Mouse (Mus musculus): Measurements from ENCODE around the gene Gm10642. TPM values are rescaled to one million over a fixed set of nuclear protein-coding genes. Genes with fewer than 3 reads are reported as not detected.

The Gm10642 gene
- polyA plus RNA-seq, 2 experiments = 0.50 to 0.86 TPM

DNA sequence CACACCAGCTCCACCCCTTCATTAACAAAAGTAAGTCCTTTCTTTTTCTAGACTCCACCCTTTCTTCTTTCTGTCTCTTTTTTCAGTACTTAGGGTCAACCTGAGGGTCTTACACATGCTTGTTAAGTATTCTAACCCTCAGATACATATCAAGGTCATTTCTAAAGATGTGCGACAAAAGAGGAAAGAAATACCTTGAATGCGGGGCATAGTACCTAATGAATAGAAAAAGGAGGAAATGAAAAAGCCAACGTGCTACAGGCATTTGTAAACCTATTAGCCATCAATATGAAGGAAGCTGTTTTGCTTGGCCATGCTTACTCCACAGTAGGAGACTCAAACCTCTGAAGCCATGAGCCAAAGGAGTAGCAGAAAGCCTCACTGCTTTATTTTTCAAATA is 33.9 kb downstream of the Gm10642 start:
- Histone ChIP-seq H3K4me1 (replicated peaks; ENCODE audit: control insufficient read depth in 2 of 2, insufficient read depth in 2 of 2, low read length in 1 of 2) (peaks cover 38 to 63% of the 10 kb centered on the region in 2 experiments), H3K36me3 (replicated peaks; ENCODE audit: control insufficient read depth, insufficient read depth, low read depth) (no peaks in the 10 kb centered on the region), H3K4me3 (ENCODE audit: insufficient read depth in 1 of 2, low read depth in 2 of 2, low read length in 2 of 2) (no peak overlapping the region), H3K27me3 (ENCODE audit: control insufficient read depth, insufficient read depth, low read length) (no peaks in the 10 kb centered on the region), H3K27ac (no peak overlapping the region), H3K4me2 (ENCODE audit: low read depth) (peak overlapping the region; percentile 46), H3K9ac (replicated peaks) (no peak overlapping the region), H3K9me3 (ENCODE audit: control insufficient read depth, low read length) (no peaks in the 10 kb centered on the region)
- ATAC-seq (ENCODE audit: insufficient read depth) (no peak), DNase-seq (ENCODE audit: low read depth in 3 of 3, low spot score in 3 of 3) (no peak)
- TF ChIP-seq CTCF (IDR thresholded peaks at IDR 0.05; ENCODE audit: low read depth) (no peak), EP300 (IDR thresholded peaks at IDR 0.05; ENCODE audit: low read depth) (no peak)
- WGBS (ENCODE audit: insufficient replicate concordance) = 54% methylated on average over 3 of the region's 3 CpGs

- TF ChIP-seq CTCF (IDR thresholded peaks at IDR 0.05; ENCODE audit: low read depth) = no peak
- TF ChIP-seq EP300 (IDR thresholded peaks at IDR 0.05; ENCODE audit: low read depth) = peak; percentile 73
- Histone ChIP-seq H3K9me3 (ENCODE audit: control insufficient read depth, low read length) (no peaks in the 10 kb centered on the region), H3K4me2 (ENCODE audit: low read depth) (no peak overlapping the region), H3K36me3 (replicated peaks; ENCODE audit: control insufficient read depth, insufficient read depth, low read depth) (no peaks in the 10 kb centered on the region), H3K4me3 (ENCODE audit: insufficient read depth in 1 of 2, low read depth in 2 of 2, low read length in 2 of 2) (no peak overlapping the region), H3K27me3 (ENCODE audit: control insufficient read depth, insufficient read depth, low read length) (no peaks in the 10 kb centered on the region), H3K9ac (replicated peaks) (no peak overlapping the region), H3K4me1 (replicated peaks; ENCODE audit: control insufficient read depth in 2 of 2, insufficient read depth in 2 of 2, low read length in 1 of 2) (peaks cover 42 to 62% of the 10 kb centered on the region in 2 experiments), H3K27ac (no peak overlapping the region)
- DNase-seq (ENCODE audit: low read depth in 3 of 3, low spot score in 3 of 3) (peak in 2 of 3 experiments; percentile 57 to 63), ATAC-seq (ENCODE audit: insufficient read depth) (no peak)
These were observed 34.5 kb downstream of the Gm10642 start for GRCm38 (mm10) chr9:70690579-70690978.

- Histone ChIP-seq H3K36me3 (replicated peaks; ENCODE audit: control insufficient read depth, insufficient read depth, low read depth) (no peaks in the 10 kb centered on the region), H3K9me3 (ENCODE audit: control insufficient read depth, low read length) (no peaks in the 10 kb centered on the region), H3K4me3 (ENCODE audit: insufficient read depth in 1 of 2, low read depth in 2 of 2, low read length in 2 of 2) (no peak overlapping the region), H3K27ac (no peak overlapping the region), H3K9ac (replicated peaks) (no peak overlapping the region), H3K4me1 (replicated peaks; ENCODE audit: control insufficient read depth in 2 of 2, insufficient read depth in 2 of 2, low read length in 1 of 2) (peaks cover 44 to 59% of the 10 kb centered on the region in 2 experiments), H3K27me3 (ENCODE audit: control insufficient read depth, insufficient read depth, low read length) (no peaks in the 10 kb centered on the region), H3K4me2 (ENCODE audit: low read depth) (no peak overlapping the region; the same call in 1 of the 2 replicates)
- TF ChIP-seq CTCF (IDR thresholded peaks at IDR 0.05; ENCODE audit: low read depth) (no peak), EP300 (IDR thresholded peaks at IDR 0.05; ENCODE audit: low read depth) (no peak)
- ATAC-seq (ENCODE audit: insufficient read depth) (no peak), DNase-seq (ENCODE audit: low read depth in 3 of 3, low spot score in 3 of 3) (no peak)
- 37% methylated on average over 2 of the region's 2 CpGs for WGBS (ENCODE audit: insufficient replicate concordance)
These were observed 36.0 kb downstream of the Gm10642 start for GRCm38 (mm10) chr9:70691772-70692693.

DNA sequence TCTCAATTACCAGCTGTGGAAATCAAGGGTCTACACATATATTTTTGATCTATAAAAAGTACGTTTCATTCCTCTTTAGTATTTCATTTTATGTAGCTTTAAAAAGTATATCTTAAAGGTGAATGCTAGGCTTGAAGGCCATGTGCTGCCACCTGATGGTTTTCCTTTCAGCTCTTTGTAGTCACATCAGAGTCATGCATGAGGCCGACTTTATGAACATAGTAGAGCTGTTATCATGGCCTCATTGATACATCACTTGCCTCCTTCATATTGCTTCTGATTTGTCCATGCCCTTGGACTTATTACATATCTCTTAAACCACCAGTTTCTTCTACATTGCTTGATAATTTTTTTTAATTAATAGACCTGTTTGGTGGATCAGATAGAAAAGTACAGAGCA is 39.7 kb downstream of the Gm10642 start:
- peak; percentile 46; the same call in 1 of the 2 replicates for ATAC-seq (ENCODE audit: insufficient read depth)
- Histone ChIP-seq H3K36me3 (replicated peaks; ENCODE audit: control insufficient read depth, insufficient read depth, low read depth) (no peaks in the 10 kb centered on the region), H3K27me3 (ENCODE audit: control insufficient read depth, insufficient read depth, low read length) (no peaks in the 10 kb centered on the region), H3K9ac (replicated peaks) (no peak overlapping the region), H3K27ac (no peak overlapping the region), H3K4me3 (ENCODE audit: insufficient read depth in 1 of 2, low read depth in 2 of 2, low read length in 2 of 2) (no peak overlapping the region), H3K9me3 (ENCODE audit: control insufficient read depth, low read length) (no peaks in the 10 kb centered on the region), H3K4me1 (replicated peaks; ENCODE audit: control insufficient read depth in 2 of 2, insufficient read depth in 2 of 2, low read length in 1 of 2) (peaks cover 36 to 51% of the 10 kb centered on the region in 2 experiments), H3K4me2 (ENCODE audit: low read depth) (no peak overlapping the region)
- TF ChIP-seq CTCF (IDR thresholded peaks at IDR 0.05; ENCODE audit: low read depth) (peak; percentile 13; the same call in 1 of the 2 replicates), EP300 (IDR thresholded peaks at IDR 0.05; ENCODE audit: low read depth) (no peak)
- no peak for DNase-seq (ENCODE audit: low read depth in 3 of 3, low spot score in 3 of 3)
- 56% methylated on average over 2 of the region's 2 CpGs for WGBS (ENCODE audit: insufficient replicate concordance)

DNA sequence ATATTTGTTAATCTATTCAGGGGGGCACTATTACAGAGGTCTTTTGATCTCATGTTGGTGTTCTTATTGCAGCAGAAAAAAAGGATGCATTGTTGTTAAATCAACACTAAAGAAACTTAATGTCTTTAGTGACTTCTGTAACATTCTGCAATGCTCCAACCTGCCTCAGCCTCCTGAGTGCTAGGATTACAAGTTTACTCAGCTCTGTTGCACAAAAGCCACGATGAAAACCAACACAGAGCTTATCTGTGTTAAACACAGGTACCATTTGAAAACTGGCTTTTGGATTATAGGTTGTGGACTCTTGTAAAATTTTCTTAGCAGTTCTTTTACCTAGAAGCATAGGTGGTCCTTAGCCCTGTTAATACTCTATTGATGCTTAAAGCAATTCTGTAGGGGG is 42.0 kb downstream of the Gm10642 start:
- 0 out of 2 replicates have a peak overlapping the region, but pooled peaks have one; percentile 9 for H3K4me2 ChIP-seq (ENCODE audit: low read depth)
- no peak for ATAC-seq (ENCODE audit: insufficient read depth)
- H3K4me1 ChIP-seq (replicated peaks; ENCODE audit: control insufficient read depth in 2 of 2, insufficient read depth in 2 of 2, low read length in 1 of 2) = peaks cover 36 to 51% of the 10 kb centered on the region in 2 experiments
- no peak for DNase-seq (ENCODE audit: low read depth in 3 of 3, low spot score in 3 of 3)
- H3K36me3 ChIP-seq (replicated peaks; ENCODE audit: control insufficient read depth, insufficient read depth, low read depth) = no peaks in the 10 kb centered on the region; the same call in 1 of the 2 replicates
- no peaks in the 10 kb centered on the region for H3K9me3 ChIP-seq (ENCODE audit: control insufficient read depth, low read length)
- no peak overlapping the region; the same call in 1 of the 2 replicates for H3K27ac ChIP-seq
- no peak overlapping the region for H3K4me3 ChIP-seq (ENCODE audit: insufficient read depth in 1 of 2, low read depth in 2 of 2, low read length in 2 of 2)
- no peaks in the 10 kb centered on the region for H3K27me3 ChIP-seq (ENCODE audit: control insufficient read depth, insufficient read depth, low read length)
- TF ChIP-seq CTCF (IDR thresholded peaks at IDR 0.05; ENCODE audit: low read depth) (no peak), EP300 (IDR thresholded peaks at IDR 0.05; ENCODE audit: low read depth) (no peak)
- WGBS (ENCODE audit: insufficient replicate concordance) = 5% methylated on average over 1 of the region's 1 CpGs
- no peak overlapping the region for H3K9ac ChIP-seq (replicated peaks)

All from liver, embryonic 14.5 days (tissue).